Mouse (Mus musculus) right cerebral cortex, postnatal 14 days (tissue): Measurements from ENCODE around the gene Uchl3.
A peak's percentile ranks its signal among the peaks of the same experiment; 100 is the strongest.

Experiments
- DNase-seq: peaks from one replicate; pipeline ENCODE4 v3.0.0; 2022

Uchl3 gene

GRCm38 (mm10) chr14:101668626-101669025, 14.9 kb downstream of the Uchl3 start:
- no peak for DNase-seq

DNA sequence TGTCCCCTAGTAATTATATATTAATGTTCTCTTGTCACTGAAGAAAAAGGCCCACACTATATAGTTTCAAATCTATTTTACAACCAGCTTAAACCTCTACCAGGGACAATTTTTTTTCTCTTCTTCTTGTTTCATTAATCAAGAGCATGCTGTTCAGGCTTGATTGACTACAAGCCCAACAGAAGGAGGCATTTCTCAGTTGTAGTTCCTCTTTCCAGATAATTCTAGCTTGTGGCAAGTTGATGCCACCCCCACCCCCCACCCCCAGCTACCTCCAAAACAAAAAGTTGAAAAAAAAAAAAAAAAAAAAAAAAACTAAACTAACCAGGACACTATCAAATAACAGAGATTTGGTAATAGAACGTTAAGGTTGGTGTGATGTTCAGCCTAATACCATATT, 18.5 kb downstream of the Uchl3 start:
- DNase-seq: no peak

DNA sequence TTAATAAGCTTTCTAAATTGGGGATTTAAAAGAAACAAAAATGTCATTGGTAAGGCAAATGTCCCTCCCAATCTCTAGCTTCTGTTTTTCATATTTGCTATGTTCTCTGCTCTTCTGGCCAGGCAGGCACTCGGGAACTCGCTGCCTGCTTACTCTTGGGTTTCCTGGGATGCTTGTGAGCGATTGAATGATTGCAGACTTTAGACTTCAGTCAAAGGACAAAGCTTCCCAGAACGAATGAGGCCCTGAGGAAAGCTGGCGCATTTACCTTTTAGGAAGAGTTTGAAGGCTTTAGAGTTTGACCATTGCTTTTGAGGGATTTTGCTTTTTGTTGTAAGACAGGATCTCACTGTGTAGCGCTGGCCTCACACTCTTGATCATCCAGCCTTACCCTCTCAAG, 33.9 kb downstream of the Uchl3 start:
- no peak for DNase-seq

GRCm38 (mm10) chr14:101688406-101688805, 34.6 kb downstream of the Uchl3 start:
- DNase-seq: no peak

DNA sequence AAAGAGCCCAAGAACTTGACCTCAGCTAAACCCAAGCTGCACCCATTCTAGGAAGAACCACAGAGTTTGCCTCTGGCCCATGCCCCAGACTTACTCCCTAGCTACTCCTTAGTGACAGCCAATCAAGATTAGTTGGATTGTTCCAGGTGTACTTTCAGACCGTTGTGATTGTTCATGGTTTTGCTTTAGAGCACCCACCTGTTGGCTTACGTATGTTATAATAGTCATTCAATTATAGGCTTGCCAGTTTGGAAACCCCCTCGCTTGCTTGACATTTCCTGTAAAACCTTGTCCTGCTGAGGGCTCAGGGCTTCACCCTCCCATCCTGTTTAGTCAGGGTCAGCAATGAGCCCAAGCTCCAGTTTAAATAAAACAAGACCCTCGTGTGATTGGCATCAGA, 50.7 kb downstream of the Uchl3 start:
- DNase-seq: no peak

DNA sequence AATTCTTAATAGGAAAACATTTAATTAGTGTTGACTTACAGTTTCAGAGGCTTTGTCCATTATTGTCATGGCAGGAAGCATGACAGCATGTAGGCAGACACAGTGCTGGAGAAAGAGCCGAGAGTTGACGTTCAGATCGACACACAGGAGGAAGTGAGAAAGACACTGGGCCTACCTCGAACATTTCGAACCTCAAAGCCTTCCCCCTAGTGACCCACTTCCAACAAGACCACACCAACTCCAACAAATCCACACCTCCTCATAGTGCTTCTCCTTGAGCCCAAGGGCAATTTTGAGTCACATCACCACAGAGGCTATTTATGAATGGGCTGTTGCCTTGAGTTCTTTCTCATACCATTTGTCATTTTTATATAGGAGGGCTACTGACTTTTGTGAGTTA, 53.3 kb downstream of the Uchl3 start:
- no peak for DNase-seq

DNA sequence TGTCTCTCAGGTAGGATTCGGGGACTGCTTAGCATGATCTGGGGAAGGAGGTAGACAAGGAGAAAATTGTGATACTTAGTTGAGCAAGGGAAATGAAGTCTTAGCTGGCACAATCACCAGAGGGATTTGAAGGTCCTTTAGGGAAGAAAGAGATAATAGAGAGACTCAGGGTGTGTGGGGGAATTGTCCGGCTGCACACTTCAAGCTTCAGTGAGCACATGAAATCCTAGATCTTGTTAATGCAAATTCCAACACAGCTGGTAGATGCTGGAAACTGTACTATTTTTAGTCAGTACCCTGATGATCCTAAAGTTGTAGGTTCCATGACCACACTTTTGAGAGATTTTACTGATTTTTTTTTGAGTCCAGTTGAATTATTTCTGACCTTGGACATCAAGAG, 60.6 kb downstream of the Uchl3 start:
- DNase-seq: no peak

DNA sequence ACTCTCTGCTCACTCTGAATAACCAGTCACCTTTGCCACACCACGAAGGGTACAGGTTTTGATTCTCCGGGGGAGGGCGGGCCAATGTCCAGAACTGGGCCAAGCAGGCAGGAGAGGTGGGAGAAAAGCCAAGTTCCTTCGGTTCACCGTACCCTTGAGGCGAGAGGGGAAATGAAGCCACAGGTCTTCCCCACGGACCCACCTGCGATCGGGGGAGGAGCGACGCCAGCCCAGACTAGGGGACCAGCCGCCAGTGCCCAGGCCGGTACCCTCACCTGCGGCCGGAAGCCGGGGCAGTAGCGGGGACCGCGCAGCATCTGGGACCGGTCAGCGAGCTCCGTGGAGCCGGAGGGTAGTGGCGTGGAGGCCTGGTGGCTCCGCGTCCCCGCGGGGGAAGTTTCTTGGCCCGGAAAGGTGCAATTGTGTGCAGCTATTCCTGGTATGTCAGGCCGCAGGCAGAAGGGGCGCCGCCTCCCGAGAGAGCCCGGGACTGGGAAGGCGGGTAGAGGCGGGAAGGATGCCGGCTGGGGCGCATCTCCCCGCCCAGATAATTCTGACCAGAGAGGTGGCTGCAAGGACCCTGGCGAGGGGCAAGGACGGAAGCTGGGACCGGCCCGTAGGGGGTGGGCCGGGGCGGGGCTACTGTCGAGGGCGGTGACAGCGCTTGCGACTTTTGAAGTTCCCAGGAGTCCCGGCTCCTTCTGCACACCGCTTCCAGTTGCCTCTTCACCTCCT, 75.6 kb downstream of the Uchl3 start, which contains the start of the genes Gm9922 and Lmo7:
Gm9922 (minus strand) TSS at position 578 of the 735 bp plus-strand sequence.
Lmo7 (plus strand) TSS at position 721 of the 735 bp plus-strand sequence.
- DNase-seq: peak; percentile 18

DNA sequence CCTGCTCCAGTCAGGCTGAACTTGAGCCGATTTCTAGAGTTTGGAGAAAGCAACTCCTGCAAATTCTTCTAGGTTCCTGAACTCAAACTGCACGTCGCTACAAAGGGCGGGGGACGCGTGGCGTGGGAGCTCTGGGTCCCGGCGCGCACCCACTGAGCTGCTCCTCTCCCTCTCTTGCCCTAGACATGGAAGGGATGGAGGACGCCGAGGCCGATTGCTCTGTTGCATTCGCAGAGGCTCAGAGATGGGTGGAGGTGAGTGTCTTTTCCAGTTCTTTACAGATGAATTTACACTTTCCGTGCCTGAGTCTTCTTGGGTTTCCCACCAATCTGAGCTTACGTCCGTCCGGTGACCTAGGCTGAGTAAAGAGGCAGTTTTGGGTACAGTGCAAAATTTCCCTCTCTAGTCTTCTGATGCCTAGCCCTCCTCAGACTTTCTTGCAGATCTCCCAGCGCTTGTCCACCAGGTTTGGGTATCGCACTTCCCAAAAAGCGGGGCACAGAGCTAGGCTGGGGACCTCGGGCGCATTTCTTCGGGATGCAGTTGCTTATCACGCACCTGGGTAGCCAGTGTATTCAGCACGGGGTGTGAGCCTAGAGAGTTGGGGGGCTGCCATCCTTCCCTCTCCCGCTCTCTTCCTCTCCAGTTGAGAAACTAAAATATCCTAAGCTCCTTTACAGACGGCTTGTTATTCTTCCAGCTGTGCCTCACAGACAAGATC, 76.4 kb downstream of the Uchl3 start:
- DNase-seq: no peak

DNA sequence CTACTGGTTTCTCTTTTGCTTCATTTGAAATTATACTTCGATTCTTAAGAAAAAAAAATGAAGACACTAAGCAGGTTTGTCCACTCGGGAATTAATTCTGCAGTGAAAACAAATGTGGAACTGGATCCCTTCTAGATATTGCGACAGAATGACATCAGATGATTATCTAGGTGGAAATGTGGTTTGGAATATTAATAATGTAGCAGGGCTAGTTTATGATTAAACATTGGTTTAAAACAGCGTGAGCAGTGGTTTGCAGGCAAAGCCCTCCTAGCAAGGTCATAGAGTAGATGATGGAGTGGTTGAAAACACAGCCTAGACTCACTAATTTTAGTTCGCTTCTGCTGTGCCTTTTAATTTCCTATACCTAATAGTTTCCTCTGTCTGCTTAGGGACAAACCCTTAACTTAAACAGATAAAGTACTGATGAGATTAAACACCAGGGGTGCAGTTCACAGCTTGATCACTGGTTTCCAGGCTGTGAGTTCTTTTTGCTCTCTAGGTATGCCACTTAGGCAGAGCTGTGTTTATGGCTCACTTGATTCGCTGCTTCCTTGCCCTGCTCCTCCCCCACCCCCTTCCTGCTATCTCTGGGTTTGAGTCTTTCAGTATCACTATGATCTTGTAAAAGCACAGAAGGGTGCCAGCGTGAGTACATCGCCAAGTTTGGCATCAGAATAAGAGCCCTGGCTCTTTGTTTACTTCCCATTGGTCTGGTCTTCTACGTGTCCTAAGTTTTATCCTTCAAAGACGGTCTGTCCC, 80.0 kb downstream of the Uchl3 start:
- DNase-seq: no peak

- DNase-seq: no peak
Observed at GRCm38 (mm10) chr14:101737501-101737900, 83.7 kb downstream of the Uchl3 start.
